Mouse (Mus musculus): ENCODE results near the gene Nol11.

- TF ChIP-seq POLR2A (IDR thresholded peaks at IDR 0.05; ENCODE audit: insufficient read depth, low read length) = no peak
- TF ChIP-seq EP300 (IDR thresholded peaks at IDR 0.05; ENCODE audit: insufficient read depth, low read depth, low read length) = no peak
These were observed 36.1 kb upstream of the Nol11 start for GRCm38 (mm10) chr11:107225301-107225700.

Measured in ES-Bruce4 (cell line).